Mouse (Mus musculus): ENCODE results near the gene App.

The App gene

DNA sequence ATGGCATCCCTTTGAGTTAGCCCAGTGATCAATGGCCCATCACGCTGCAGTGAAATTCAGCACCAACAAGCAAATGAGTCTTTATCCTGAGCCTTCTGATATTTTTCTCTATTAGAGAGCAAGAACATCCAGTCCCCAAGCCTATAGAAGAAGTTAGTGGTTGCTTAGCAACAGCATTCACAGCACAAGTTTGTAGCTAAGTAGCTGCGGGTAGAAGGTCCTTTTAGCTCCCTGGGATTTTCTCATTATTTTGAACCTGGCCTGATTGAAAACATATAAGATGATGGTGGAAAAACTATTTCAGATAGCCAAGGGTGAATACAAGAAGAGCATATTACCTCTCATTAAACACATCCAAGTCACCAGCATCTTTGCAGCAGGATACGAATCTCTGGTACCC, 256.8 kb downstream of the App start:
- in situ Hi-C loops (cut with MboI; ENCODE audit: low sequenced_read_pairs) = no loop called here

- in situ Hi-C loops (cut with MboI; ENCODE audit: low sequenced_read_pairs) = no loop called here
Measured at GRCm38 (mm10) chr16:84911477-84912165, 261.9 kb downstream of the App start.

DNA sequence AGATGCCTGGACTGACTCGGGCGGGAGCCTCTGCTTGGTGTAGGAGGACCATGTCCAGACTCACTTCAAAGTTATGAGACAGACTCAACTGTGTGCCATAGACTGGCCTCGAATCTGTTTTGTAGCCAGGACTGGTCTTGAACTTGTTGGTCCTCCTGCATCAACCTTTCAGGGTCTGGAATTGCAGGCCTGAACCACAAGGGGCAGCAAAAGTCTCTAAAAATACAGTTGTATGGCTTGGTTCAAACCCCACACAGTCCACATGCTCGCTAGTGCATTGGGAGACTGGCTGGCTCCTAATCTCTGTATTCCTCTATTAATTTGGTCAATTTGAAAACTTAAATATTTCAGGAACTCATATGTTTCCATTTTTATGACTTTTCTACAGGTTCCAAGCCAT, 270.6 kb downstream of the App start:
- in situ Hi-C loops (cut with MboI; ENCODE audit: low sequenced_read_pairs) = no loop called here

Measured in CH12F3 (cell line).